Mouse (Mus musculus): ENCODE data around the gene Rxra. TPM values are rescaled to one million over a fixed set of nuclear protein-coding genes. Genes with fewer than 3 reads are reported as not detected.

Gene Rxra
- polyA plus RNA-seq, 1 experiment from 2014 or later, result 7.2 TPM

DNA sequence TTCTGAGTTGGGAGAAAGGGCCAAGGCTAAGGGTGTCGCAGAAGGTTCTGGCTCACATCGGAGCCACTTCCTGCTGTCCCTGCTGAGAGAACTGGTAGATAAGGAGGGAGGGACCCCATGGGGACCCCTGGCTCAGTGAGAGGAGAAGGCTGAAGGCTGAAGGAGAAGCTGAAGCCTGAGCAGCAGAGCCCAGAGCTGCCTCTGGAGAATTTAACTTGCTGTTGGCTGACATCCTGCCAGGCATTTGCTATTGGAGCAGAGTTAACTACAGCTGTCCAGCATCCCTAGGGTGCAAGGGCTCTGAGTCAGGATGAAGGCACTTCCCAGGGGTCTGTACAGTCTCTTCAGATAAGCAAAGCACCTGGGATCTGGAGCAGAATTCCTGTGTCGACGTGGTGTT is 122.8 kb downstream of the Rxra start:
- no peaks in the 10 kb centered on the region for H3K36me3 ChIP-seq (ENCODE audit: control insufficient read depth, insufficient read depth, low read length)
- H3K9ac ChIP-seq (ENCODE audit: low read length), result no peak overlapping the region
- H3K4me3 ChIP-seq (ENCODE audit: low read depth, low read length), result no peak overlapping the region
- H3K4me2 ChIP-seq (ENCODE audit: low read depth), result no peak overlapping the region
- ATAC-seq (ENCODE audit: insufficient read depth, low FRiP score, low TSS enrichment), result no peak
- H3K27ac ChIP-seq (ENCODE audit: low read depth, low read length), result no peak overlapping the region
- no peaks in the 10 kb centered on the region for H3K4me1 ChIP-seq (ENCODE audit: control insufficient read depth, insufficient read depth, low read length)
- no peaks in the 10 kb centered on the region for H3K27me3 ChIP-seq (ENCODE audit: control insufficient read depth, insufficient read depth, low read length)
- no peaks in the 10 kb centered on the region for H3K9me3 ChIP-seq (ENCODE audit: control insufficient read depth, low read length)
- 80% methylated on average over 4 of the region's 4 CpGs for WGBS
- no peak for DNase-seq (ENCODE audit: low spot score)

DNA sequence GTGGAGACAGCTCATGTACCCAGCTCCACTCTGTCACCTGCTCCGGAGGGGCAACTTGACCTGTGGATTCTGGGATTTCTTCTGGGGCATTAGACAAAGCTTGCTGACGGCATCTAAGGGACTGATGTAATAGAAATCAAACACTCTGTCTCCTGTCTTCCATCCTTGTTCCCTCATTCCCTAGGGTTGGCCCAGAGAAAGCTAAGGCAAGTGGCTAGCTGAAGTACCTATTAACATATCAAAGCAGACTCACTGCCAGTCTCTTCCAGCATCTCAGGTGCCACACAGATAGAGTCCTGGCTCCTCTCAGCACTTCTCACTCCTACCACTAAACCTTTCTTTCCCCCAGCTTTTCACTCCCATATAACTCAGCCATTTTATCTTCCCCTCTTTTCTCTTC is 124.8 kb downstream of the Rxra start:
- WGBS, result 83% methylated on average over 2 of the region's 2 CpGs
- H3K4me2 ChIP-seq (ENCODE audit: low read depth), result no peak overlapping the region
- no peaks in the 10 kb centered on the region for H3K36me3 ChIP-seq (ENCODE audit: control insufficient read depth, insufficient read depth, low read length)
- H3K4me3 ChIP-seq (ENCODE audit: low read depth, low read length), result no peak overlapping the region
- DNase-seq (ENCODE audit: low spot score), result no peak
- no peaks in the 10 kb centered on the region for H3K9me3 ChIP-seq (ENCODE audit: control insufficient read depth, low read length)
- no peak overlapping the region for H3K9ac ChIP-seq (ENCODE audit: low read length)
- no peak overlapping the region for H3K27ac ChIP-seq (ENCODE audit: low read depth, low read length)
- H3K4me1 ChIP-seq (ENCODE audit: control insufficient read depth, insufficient read depth, low read length), result no peaks in the 10 kb centered on the region
- no peak for ATAC-seq (ENCODE audit: insufficient read depth, low FRiP score, low TSS enrichment)
- no peaks in the 10 kb centered on the region for H3K27me3 ChIP-seq (ENCODE audit: control insufficient read depth, insufficient read depth, low read length)

GRCm38 (mm10) chr2:27802493-27802892 is 126.3 kb downstream of the Rxra start:
- Histone ChIP-seq H3K27me3 (ENCODE audit: control insufficient read depth, insufficient read depth, low read length) (no peaks in the 10 kb centered on the region), H3K4me2 (ENCODE audit: low read depth) (no peak overlapping the region), H3K4me3 (ENCODE audit: low read depth, low read length) (no peak overlapping the region), H3K9ac (ENCODE audit: low read length) (no peak overlapping the region), H3K36me3 (ENCODE audit: control insufficient read depth, insufficient read depth, low read length) (no peaks in the 10 kb centered on the region), H3K4me1 (ENCODE audit: control insufficient read depth, insufficient read depth, low read length) (no peaks in the 10 kb centered on the region), H3K27ac (ENCODE audit: low read depth, low read length) (no peak overlapping the region), H3K9me3 (ENCODE audit: control insufficient read depth, low read length) (no peaks in the 10 kb centered on the region)
- 30% methylated on average over 9 of the region's 9 CpGs for WGBS
- ATAC-seq (ENCODE audit: insufficient read depth, low FRiP score, low TSS enrichment) (no peak), DNase-seq (ENCODE audit: low spot score) (peak; percentile 34)

- H3K9me3 ChIP-seq (ENCODE audit: control insufficient read depth, low read length), result no peaks in the 10 kb centered on the region
- ATAC-seq (ENCODE audit: insufficient read depth, low FRiP score, low TSS enrichment), result no peak
- H3K27me3 ChIP-seq (ENCODE audit: control insufficient read depth, insufficient read depth, low read length), result no peaks in the 10 kb centered on the region
- H3K4me1 ChIP-seq (ENCODE audit: control insufficient read depth, insufficient read depth, low read length), result no peaks in the 10 kb centered on the region
- 91% methylated on average over 7 of the region's 7 CpGs for WGBS
- H3K27ac ChIP-seq (ENCODE audit: low read depth, low read length), result no peak overlapping the region
- no peak overlapping the region for H3K4me2 ChIP-seq (ENCODE audit: low read depth)
- no peaks in the 10 kb centered on the region for H3K36me3 ChIP-seq (ENCODE audit: control insufficient read depth, insufficient read depth, low read length)
- no peak for DNase-seq (ENCODE audit: low spot score)
- H3K4me3 ChIP-seq (ENCODE audit: low read depth, low read length), result no peak overlapping the region
- H3K9ac ChIP-seq (ENCODE audit: low read length), result no peak overlapping the region
Measured at GRCm38 (mm10) chr2:27806691-27807090, 130.5 kb downstream of the Rxra start.

- no peak overlapping the region for H3K27ac ChIP-seq (ENCODE audit: low read depth, low read length)
- H3K4me2 ChIP-seq (ENCODE audit: low read depth), result no peak overlapping the region
- WGBS, result 77% methylated on average over 3 of the region's 3 CpGs
- no peaks in the 10 kb centered on the region for H3K9me3 ChIP-seq (ENCODE audit: control insufficient read depth, low read length)
- H3K36me3 ChIP-seq (ENCODE audit: control insufficient read depth, insufficient read depth, low read length), result no peaks in the 10 kb centered on the region
- H3K27me3 ChIP-seq (ENCODE audit: control insufficient read depth, insufficient read depth, low read length), result no peaks in the 10 kb centered on the region
- H3K4me1 ChIP-seq (ENCODE audit: control insufficient read depth, insufficient read depth, low read length), result no peaks in the 10 kb centered on the region
- no peak for DNase-seq (ENCODE audit: low spot score)
- no peak overlapping the region for H3K4me3 ChIP-seq (ENCODE audit: low read depth, low read length)
- no peak overlapping the region for H3K9ac ChIP-seq (ENCODE audit: low read length)
- no peak for ATAC-seq (ENCODE audit: insufficient read depth, low FRiP score, low TSS enrichment)
Measured at GRCm38 (mm10) chr2:27807684-27808083, 131.4 kb downstream of the Rxra start.

- no peaks in the 10 kb centered on the region for H3K36me3 ChIP-seq (ENCODE audit: control insufficient read depth, insufficient read depth, low read length)
- H3K4me3 ChIP-seq (ENCODE audit: low read depth, low read length), result no peak overlapping the region
- no peak overlapping the region for H3K9ac ChIP-seq (ENCODE audit: low read length)
- no peak overlapping the region for H3K4me2 ChIP-seq (ENCODE audit: low read depth)
- H3K9me3 ChIP-seq (ENCODE audit: control insufficient read depth, low read length), result no peaks in the 10 kb centered on the region
- no peaks in the 10 kb centered on the region for H3K4me1 ChIP-seq (ENCODE audit: control insufficient read depth, insufficient read depth, low read length)
- no peak overlapping the region for H3K27ac ChIP-seq (ENCODE audit: low read depth, low read length)
- ATAC-seq (ENCODE audit: insufficient read depth, low FRiP score, low TSS enrichment) (no peak), DNase-seq (ENCODE audit: low spot score) (no peak)
- WGBS, result 83% methylated on average over 4 of the region's 4 CpGs
- H3K27me3 ChIP-seq (ENCODE audit: control insufficient read depth, insufficient read depth, low read length), result no peaks in the 10 kb centered on the region
Measured at GRCm38 (mm10) chr2:27809897-27810296, 133.7 kb downstream of the Rxra start.

Other genes starting within 250 kb of the Rxra start
- 15.0 and 17.3 TPM in 2 replicates for gene Vav2, start 249.4 kb upstream of the Rxra start, polyA plus RNA-seq (2014; fragmentation: Nextera tagmentation; extraction: Ambion mirVana)
- 15.8 and 16.2 TPM in 2 replicates for gene Brd3os, start 234.1 kb upstream of the Rxra start, polyA plus RNA-seq (2014; fragmentation: Nextera tagmentation; extraction: Ambion mirVana)
- 198 and 204 TPM in 2 replicates for gene Brd3, start 168.8 kb upstream of the Rxra start, polyA plus RNA-seq (2014; fragmentation: Nextera tagmentation; extraction: Ambion mirVana)
- gene Wdr5, start 161.3 kb upstream of the Rxra start, polyA plus RNA-seq (2014; fragmentation: Nextera tagmentation; extraction: Ambion mirVana), result 64.5 and 69.1 TPM in 2 replicates
- gene Col5a1, start 210.0 kb downstream of the Rxra start, polyA plus RNA-seq (2014; fragmentation: Nextera tagmentation; extraction: Ambion mirVana), result 28.1 and 30.1 TPM in 2 replicates